Mouse (Mus musculus) left cerebral cortex, adult 9 months (tissue): ENCODE data around the gene Ulk4.
A peak's percentile ranks its signal among the peaks of the same experiment; 100 is the strongest.
"Not testable (repeated sequence)": the region's sequence is repeated elsewhere in the genome, so short reads cannot be mapped to it uniquely, and the experiment has no call there.

ENCODE experiments used
- DNase-seq, 2 experiments: peaks; one replicate each; pipeline ENCODE4 v3.0.0; 2022; ENCODE audit warnings: low spot score in 2 of 2

Gene Ulk4

GRCm38 (mm10) chr9:120934821-120935633 is 342.0 kb downstream of the Ulk4 start:
- DNase-seq, result no peak

- peak in 1 of 2 experiments; percentile 33 for DNase-seq
These were observed 342.9 kb downstream of the Ulk4 start for GRCm38 (mm10) chr9:120933886-120934758.

GRCm38 (mm10) chr9:120933587-120933885 is 343.5 kb downstream of the Ulk4 start:
- no peak for DNase-seq

DNA sequence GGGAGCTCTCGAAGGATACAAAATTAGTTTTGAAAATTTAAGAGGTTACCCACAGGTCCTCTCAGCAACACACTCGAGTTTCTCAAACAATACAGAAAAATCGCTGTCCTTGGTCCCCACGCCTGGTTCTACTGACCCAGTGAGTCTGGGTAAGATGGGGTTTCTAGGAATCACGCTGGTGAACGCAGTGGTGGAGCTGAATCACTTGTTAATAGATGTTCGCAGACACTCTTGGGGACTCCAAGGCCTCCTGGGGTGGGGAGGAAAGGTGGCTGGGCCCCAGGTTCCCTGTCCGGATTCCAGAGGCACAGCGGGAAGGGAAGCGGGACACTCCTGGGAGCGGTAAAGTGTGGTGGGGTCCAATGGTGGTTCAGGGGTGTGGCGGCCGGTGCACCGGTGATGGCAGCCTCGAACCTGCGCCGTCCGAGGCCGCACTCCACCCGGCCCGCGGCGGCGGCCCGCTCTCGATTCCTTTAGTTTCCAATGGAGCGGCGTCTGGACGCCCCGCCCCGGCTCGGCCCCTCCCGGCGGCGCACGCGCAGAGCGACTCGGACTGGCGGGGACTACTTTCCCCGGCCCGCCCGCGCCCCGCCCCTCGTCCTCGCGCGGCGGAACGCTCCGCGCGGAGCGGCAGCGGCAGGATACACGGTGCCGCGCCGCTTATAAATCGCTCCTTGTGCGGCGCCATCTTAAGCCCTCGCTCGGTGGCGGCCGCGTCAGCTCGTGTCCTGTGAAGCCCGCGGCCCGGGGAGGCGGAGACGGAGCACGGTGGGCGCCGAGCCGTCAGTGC is 344.0 kb downstream of the Ulk4 start:
- peak; percentile 77 to 95 for DNase-seq

GRCm38 (mm10) chr9:120932371-120932770 is 344.6 kb downstream of the Ulk4 start:
- peak in 1 of 2 experiments; percentile 18 for DNase-seq

DNA sequence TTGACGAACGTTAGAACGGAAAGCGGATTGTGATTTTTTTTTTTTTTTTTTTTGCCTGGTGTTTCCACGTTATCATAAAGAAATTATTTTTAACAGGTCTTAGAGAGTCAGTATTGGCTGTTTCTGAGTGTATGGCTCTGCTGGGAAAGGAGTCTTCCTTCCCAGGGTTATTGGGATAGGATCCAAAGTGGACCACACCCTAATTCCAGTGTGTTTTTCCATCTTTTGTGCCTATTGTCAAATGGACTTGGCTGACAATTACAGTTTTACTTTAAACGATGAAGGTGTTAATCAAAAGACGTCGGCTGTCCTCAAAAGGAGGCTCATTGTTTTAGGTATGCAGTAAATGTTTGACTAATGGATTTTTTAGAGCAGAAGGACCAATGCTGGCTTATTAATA is 346.2 kb downstream of the Ulk4 start:
- no peak for DNase-seq

DNA sequence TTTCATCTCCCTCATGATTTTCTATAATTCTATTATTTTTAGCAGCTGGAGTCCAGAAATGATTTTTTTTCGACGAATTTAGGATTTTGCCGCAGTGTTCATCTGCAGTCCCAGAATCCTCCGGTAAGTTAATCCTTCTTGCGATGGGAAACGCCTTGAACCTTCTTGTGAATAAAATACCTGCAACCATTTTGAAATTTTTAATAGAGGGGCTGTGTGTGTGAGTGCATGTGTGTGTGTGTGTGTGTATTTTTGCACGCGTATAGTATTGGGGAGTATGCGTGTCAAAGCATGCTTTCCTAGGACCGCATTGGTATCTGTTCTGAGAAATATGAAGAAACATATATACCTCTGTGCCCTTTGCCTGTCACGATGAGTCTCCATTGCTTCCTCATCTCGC is 347.0 kb downstream of the Ulk4 start:
- no peak for DNase-seq

- DNase-seq, result no peak
These were observed 347.9 kb downstream of the Ulk4 start, which contains the start of gene Ctnnb1 for GRCm38 (mm10) chr9:120929081-120929480. Gene Ctnnb1, plus strand, starts transcription at chr9:120929216.

DNA sequence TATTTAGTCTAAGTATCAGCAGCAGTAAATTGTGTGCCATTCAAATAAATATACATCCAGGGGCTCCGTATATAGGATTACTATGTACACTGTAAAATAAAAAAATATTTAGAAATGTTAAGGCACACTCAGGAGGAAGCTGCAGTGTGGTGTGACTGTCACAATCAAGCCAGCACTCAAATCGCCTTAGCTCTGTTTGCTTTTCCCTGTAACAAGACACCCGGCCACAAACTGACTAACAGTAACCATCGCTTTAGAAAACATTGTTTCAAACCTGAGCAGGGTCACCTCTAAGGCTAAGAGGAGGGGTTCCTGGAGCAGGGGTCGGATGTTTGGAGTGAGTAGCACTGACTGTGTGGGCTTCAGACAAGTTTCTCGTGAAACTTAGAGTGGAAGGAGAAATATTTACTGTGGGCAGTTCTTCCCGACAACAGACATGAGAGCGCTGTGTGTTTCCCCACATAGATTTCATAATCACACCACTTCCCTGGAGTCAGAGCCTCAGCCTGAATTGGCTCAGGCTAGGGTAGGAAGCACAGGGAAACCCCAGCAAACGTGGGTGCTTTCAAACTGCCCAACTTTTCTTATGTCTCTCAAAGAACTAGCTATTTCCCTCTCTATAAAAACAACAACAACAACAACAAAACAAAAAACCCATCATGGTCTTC is 349.9 kb downstream of the Ulk4 start:
- no peak for DNase-seq

DNA sequence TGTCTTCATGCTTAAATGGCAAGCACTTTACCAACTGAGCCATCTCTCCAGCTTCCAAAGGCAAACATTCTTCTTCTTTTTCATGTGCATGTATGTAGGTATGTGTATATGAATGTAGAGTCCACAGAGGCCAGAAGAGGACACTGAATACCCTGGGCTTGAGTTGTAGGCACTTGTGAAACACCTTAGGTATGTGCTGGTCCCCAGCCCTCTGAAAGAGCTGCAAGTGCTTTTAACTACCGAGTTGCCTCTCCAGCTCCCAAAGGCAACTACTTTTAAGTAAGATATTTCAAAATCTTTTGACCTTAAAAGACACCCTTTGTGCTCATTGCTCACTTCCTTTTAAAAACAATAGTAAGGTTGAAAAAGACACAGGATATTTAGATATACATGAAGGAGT is 350.9 kb downstream of the Ulk4 start:
- no peak for DNase-seq

- no peak for DNase-seq
These were observed 357.9 kb downstream of the Ulk4 start for GRCm38 (mm10) chr9:120919130-120919529.

- peak in 1 of 2 experiments; percentile 38 for DNase-seq
These were observed 358.4 kb downstream of the Ulk4 start for GRCm38 (mm10) chr9:120918642-120919041.

DNA sequence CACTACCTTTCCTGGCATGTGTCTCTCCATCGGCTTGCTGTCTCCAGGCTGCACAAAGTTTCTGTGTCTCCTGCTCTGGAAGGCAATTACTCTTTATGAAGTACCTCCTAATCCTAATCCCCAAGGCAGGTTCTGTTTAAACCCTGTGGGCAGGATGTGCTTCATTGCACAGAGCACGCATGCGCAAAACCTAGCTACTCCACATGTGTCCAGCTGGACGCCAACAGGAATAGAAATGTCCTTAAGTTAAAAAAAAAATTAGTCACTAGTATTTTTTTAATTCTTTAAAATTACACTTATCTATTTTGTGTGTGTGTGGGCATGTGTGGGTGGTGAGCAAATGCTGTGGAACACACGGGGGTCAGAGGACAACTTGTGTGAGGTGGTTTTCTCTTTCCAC is 358.8 kb downstream of the Ulk4 start:
- DNase-seq, result no peak

DNA sequence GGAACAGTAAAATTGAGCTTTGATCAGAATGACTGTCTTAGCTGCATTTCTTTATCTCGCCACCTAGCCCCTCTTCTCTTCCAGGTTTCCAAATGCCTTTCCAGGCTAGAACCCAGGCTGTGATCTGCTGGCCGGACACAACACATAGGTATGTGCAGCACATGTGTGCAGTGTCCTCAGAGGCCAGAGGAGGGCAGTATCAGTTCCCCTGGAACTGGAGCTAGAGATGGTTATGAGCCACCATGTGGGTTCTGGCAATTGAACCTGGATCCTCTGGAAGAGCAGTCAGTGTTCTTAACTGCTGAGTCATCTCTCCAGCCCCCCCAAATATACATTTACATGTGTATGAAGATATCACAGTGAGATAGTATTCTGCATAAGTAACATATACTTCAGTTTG is 359.4 kb downstream of the Ulk4 start:
- not testable (repeated sequence) for DNase-seq

- no peak for DNase-seq
These were observed 362.0 kb downstream of the Ulk4 start for GRCm38 (mm10) chr9:120914877-120915459.

- no peak for DNase-seq
These were observed 362.6 kb downstream of the Ulk4 start for GRCm38 (mm10) chr9:120914429-120914828.

GRCm38 (mm10) chr9:120913152-120913551 is 363.8 kb downstream of the Ulk4 start:
- no peak for DNase-seq

GRCm38 (mm10) chr9:120908461-120908860 is 368.5 kb downstream of the Ulk4 start:
- no peak for DNase-seq
